Mouse (Mus musculus) c-Kit-positive CD71-positive TER-119-negative erythroid progenitor cells, embryonic 14.5 days (primary cell): ENCODE data around the gene Vamp1.

Experiments used
- DNase-seq: peaks from one replicate; pipeline ENCODE4 v3.0.0-alpha.2; 2013; ENCODE audit warnings: low read depth

Vamp1 gene

GRCm38 (mm10) chr6:125215148-125215954 lies at the start of gene Vamp1:
Gene Vamp1, plus strand, starts transcription at chr6:125215551.
- peak; percentile 98 for DNase-seq

- DNase-seq = no peak
These were observed 49.1 kb upstream of the Vamp1 start, which contains the start of gene Gapdh for GRCm38 (mm10) chr6:125166051-125166751. Gene Gapdh, minus strand, starts transcription at chr6:125166467.

- DNase-seq = no peak
These were observed 48.3 kb upstream of the Vamp1 start for GRCm38 (mm10) chr6:125166861-125167650.

GRCm38 (mm10) chr6:125168086-125168485 lies 47.3 kb upstream of the Vamp1 start:
- no peak for DNase-seq

- DNase-seq = no peak
These were observed 45.2 kb upstream of the Vamp1 start for GRCm38 (mm10) chr6:125170194-125170593.

GRCm38 (mm10) chr6:125172474-125172873 lies 42.9 kb upstream of the Vamp1 start:
- DNase-seq = no peak

- no peak for DNase-seq
These were observed 42.1 kb upstream of the Vamp1 start for GRCm38 (mm10) chr6:125173256-125173655.

- no peak for DNase-seq
These were observed 39.9 kb upstream of the Vamp1 start for GRCm38 (mm10) chr6:125175469-125175868.

- no peak for DNase-seq
These were observed 35.8 kb upstream of the Vamp1 start for GRCm38 (mm10) chr6:125179601-125180000.

- no peak for DNase-seq
These were observed 33.2 kb upstream of the Vamp1 start for GRCm38 (mm10) chr6:125182133-125182532.

- DNase-seq = no peak
These were observed 29.1 kb upstream of the Vamp1 start for GRCm38 (mm10) chr6:125186203-125186602.

GRCm38 (mm10) chr6:125190816-125191215 lies 24.5 kb upstream of the Vamp1 start:
- DNase-seq = no peak

- peak; percentile 93 for DNase-seq
These were observed 23.9 kb upstream of the Vamp1 start, which contains the start of the genes Ncapd2 and Mrpl51 for GRCm38 (mm10) chr6:125191332-125192015. Gene Ncapd2, minus strand, starts transcription at chr6:125191701. Gene Mrpl51, plus strand, starts transcription at chr6:125191801.

GRCm38 (mm10) chr6:125192016-125192714 lies 23.2 kb upstream of the Vamp1 start:
- DNase-seq = peak; percentile 94

- DNase-seq = peak; percentile 29
These were observed 22.5 kb upstream of the Vamp1 start for GRCm38 (mm10) chr6:125192841-125193240.

GRCm38 (mm10) chr6:125193390-125193789 lies 22.0 kb upstream of the Vamp1 start:
- DNase-seq = peak; percentile 34

- DNase-seq = no peak
These were observed 19.7 kb upstream of the Vamp1 start for GRCm38 (mm10) chr6:125195541-125196075.

- DNase-seq = no peak
These were observed 19.1 kb upstream of the Vamp1 start for GRCm38 (mm10) chr6:125196301-125196700.

- no peak for DNase-seq
These were observed 18.2 kb upstream of the Vamp1 start for GRCm38 (mm10) chr6:125197166-125197565.

GRCm38 (mm10) chr6:125210436-125210835 lies 4.9 kb upstream of the Vamp1 start:
- DNase-seq = no peak

- no peak for DNase-seq
These were observed 2.7 kb upstream of the Vamp1 start for GRCm38 (mm10) chr6:125212621-125213020.
